Mouse (Mus musculus) intestine, embryonic 15.5 days (tissue): ENCODE measurements around the gene Hrk. TPM values are rescaled to one million over a fixed set of nuclear protein-coding genes. Genes with fewer than 3 reads are reported as not detected.

Source experiments
- ATAC-seq: fragments of 200-750 bp; cut with Nextera tagmentation; 2 replicates; pipeline ENCODE4 v1.8.0; 2017; ENCODE audit warnings: moderate TSS enrichment, moderate library complexity
- H3K27ac ChIP-seq: fragments of 300-500 bp; sonication (generic); 2 replicates; pipeline ENCODE4 v1.5.1; 2015; ENCODE audit warnings: mild to moderate bottlenecking, inconsistent platforms
- H3K27me3 ChIP-seq: fragments of 300-500 bp; sonication (generic); replicated peaks from 2 replicates; pipeline ENCODE4 v1.6.1; 2015; ENCODE audit warnings: inconsistent platforms
- H3K36me3 ChIP-seq: fragments of 300-500 bp; sonication (generic); 2 replicates; pipeline ENCODE4 v1.6.1; 2015; ENCODE audit warnings: inconsistent platforms
- H3K4me1 ChIP-seq: fragments of 300-500 bp; sonication (generic); replicated peaks from 2 replicates; pipeline ENCODE4 v1.6.1; 2015; ENCODE audit warnings: inconsistent platforms
- H3K4me2 ChIP-seq: fragments of 300-500 bp; sonication (generic); replicated peaks from 2 replicates; pipeline ENCODE4 v1.6.1; 2015; ENCODE audit warnings: mild to moderate bottlenecking, inconsistent platforms
- H3K4me3 ChIP-seq: fragments of 300-500 bp; sonication (generic); replicated peaks from 2 replicates; pipeline ENCODE4 v1.5.1; 2015; ENCODE audit warnings: inconsistent platforms
- H3K9ac ChIP-seq: fragments of 300-500 bp; sonication (generic); 2 replicates; pipeline ENCODE4 v1.6.1; 2015; ENCODE audit warnings: inconsistent platforms
- H3K9me3 ChIP-seq: fragments of 300-500 bp; sonication (generic); 2 replicates; pipeline ENCODE4 v1.6.1; 2016; ENCODE audit warnings: inconsistent platforms
- WGBS: fragments of 180-500 bp; shearing (Covaris S2); methylation state at CpG from one replicate; pipeline ENCODE4 v1.1.7; 2015; 5-methylcytosine and 5-hydroxymethylcytosine counted together
- polyA plus RNA-seq: library from polyadenylated mRNA; unstranded; fragments of >200 nt; fragmentation: Nextera tagmentation; extraction: Ambion mirVana; gene quantifications from 2 replicates; pipeline ENCODE4 v1.2.1, GENCODE M21; 2015

Gene Hrk
- polyA plus RNA-seq, result 0.11 and 0.25 TPM in 2 replicates

GRCm38 (mm10) chr5:118164581-118164980 lies at the start of gene Hrk:
TSS of gene Hrk (plus strand) at chr5:118164648.
- no peaks in the 10 kb centered on the region for H3K9me3 ChIP-seq
- H3K27me3 ChIP-seq, result peaks cover 53% of the 10 kb centered on the region
- H3K36me3 ChIP-seq, result no peaks in the 10 kb centered on the region
- H3K4me1 ChIP-seq, result peaks cover 6% of the 10 kb centered on the region
- 61% methylated on average over 12 of the region's 12 CpGs for WGBS
- no peak within 1 kb of the TSS for H3K9ac ChIP-seq
- no peak within 1 kb of the TSS for H3K4me3 ChIP-seq
- no peak within 1 kb of the TSS for H3K4me2 ChIP-seq
- no peak within 1 kb of the TSS for H3K27ac ChIP-seq
- ATAC-seq, result no peak

GRCm38 (mm10) chr5:118118351-118118750 lies 46.1 kb upstream of the Hrk start:
- Histone ChIP-seq H3K9ac (no peak overlapping the region), H3K27me3 (no peaks in the 10 kb centered on the region), H3K36me3 (no peaks in the 10 kb centered on the region), H3K4me2 (no peak overlapping the region), H3K27ac (no peak overlapping the region), H3K9me3 (no peaks in the 10 kb centered on the region), H3K4me3 (no peak overlapping the region), H3K4me1 (no peaks in the 10 kb centered on the region; the same call in 1 of the 2 replicates)
- WGBS, result 74% methylated on average over 3 of the region's 3 CpGs
- no peak for ATAC-seq

- H3K36me3 ChIP-seq, result no peaks in the 10 kb centered on the region
- H3K9ac ChIP-seq, result no peak overlapping the region
- no peaks in the 10 kb centered on the region for H3K9me3 ChIP-seq
- 0 out of 2 replicates have a peak overlapping the region, but pooled peaks have one; percentile 28 for H3K27ac ChIP-seq
- ATAC-seq, result no peak
- no peak overlapping the region for H3K4me2 ChIP-seq
- H3K27me3 ChIP-seq, result no peaks in the 10 kb centered on the region
- no peak overlapping the region for H3K4me3 ChIP-seq
- peaks cover 3% of the 10 kb centered on the region; the same call in 1 of the 2 replicates for H3K4me1 ChIP-seq
- 84% methylated on average over 5 of the region's 5 CpGs for WGBS
Measured at GRCm38 (mm10) chr5:118118922-118119321, 45.5 kb upstream of the Hrk start.

GRCm38 (mm10) chr5:118120670-118121069 lies 43.8 kb upstream of the Hrk start:
- no peak for ATAC-seq
- no peaks in the 10 kb centered on the region for H3K36me3 ChIP-seq
- no peaks in the 10 kb centered on the region for H3K27me3 ChIP-seq
- 43% methylated on average over 2 of the region's 2 CpGs for WGBS
- H3K4me1 ChIP-seq, result peaks cover 3% of the 10 kb centered on the region; the same call in 1 of the 2 replicates
- H3K27ac ChIP-seq, result no peak overlapping the region
- no peaks in the 10 kb centered on the region for H3K9me3 ChIP-seq
- no peak overlapping the region for H3K4me3 ChIP-seq
- H3K9ac ChIP-seq, result no peak overlapping the region
- no peak overlapping the region for H3K4me2 ChIP-seq

GRCm38 (mm10) chr5:118121928-118122327 lies 42.5 kb upstream of the Hrk start:
- Histone ChIP-seq H3K9me3 (no peaks in the 10 kb centered on the region), H3K27ac (no peak overlapping the region), H3K36me3 (no peaks in the 10 kb centered on the region), H3K9ac (no peak overlapping the region), H3K4me1 (peaks cover 3% of the 10 kb centered on the region; the same call in 1 of the 2 replicates), H3K27me3 (no peaks in the 10 kb centered on the region), H3K4me2 (no peak overlapping the region), H3K4me3 (no peak overlapping the region)
- no peak for ATAC-seq
- 79% methylated on average over 4 of the region's 4 CpGs for WGBS

- no peak overlapping the region for H3K4me2 ChIP-seq
- peaks cover 3% of the 10 kb centered on the region; the same call in 1 of the 2 replicates for H3K4me1 ChIP-seq
- ATAC-seq, result no peak
- H3K9ac ChIP-seq, result no peak overlapping the region
- no peaks in the 10 kb centered on the region for H3K27me3 ChIP-seq
- 45% methylated on average over 10 of the region's 10 CpGs for WGBS
- H3K36me3 ChIP-seq, result peaks cover 4% of the 10 kb centered on the region; the same call in 1 of the 2 replicates
- no peak overlapping the region for H3K4me3 ChIP-seq
- no peaks in the 10 kb centered on the region for H3K9me3 ChIP-seq
- H3K27ac ChIP-seq, result 0 out of 2 replicates have a peak overlapping the region, but pooled peaks have one; percentile 9
Measured at GRCm38 (mm10) chr5:118123096-118123495, 41.4 kb upstream of the Hrk start.

- H3K4me1 ChIP-seq, result peaks cover 3% of the 10 kb centered on the region; the same call in 1 of the 2 replicates
- no peak overlapping the region for H3K27ac ChIP-seq
- no peaks in the 10 kb centered on the region for H3K27me3 ChIP-seq
- 88% methylated on average over 4 of the region's 4 CpGs for WGBS
- peaks cover 10% of the 10 kb centered on the region; the same call in 1 of the 2 replicates for H3K36me3 ChIP-seq
- no peak overlapping the region for H3K4me3 ChIP-seq
- H3K4me2 ChIP-seq, result no peak overlapping the region
- no peaks in the 10 kb centered on the region for H3K9me3 ChIP-seq
- ATAC-seq, result no peak
- no peak overlapping the region for H3K9ac ChIP-seq
Measured at GRCm38 (mm10) chr5:118126671-118127070, 37.8 kb upstream of the Hrk start.

- Histone ChIP-seq H3K27ac (no peak overlapping the region), H3K27me3 (no peaks in the 10 kb centered on the region), H3K36me3 (peaks cover 10% of the 10 kb centered on the region; the same call in 1 of the 2 replicates), H3K4me1 (peaks cover 3% of the 10 kb centered on the region; the same call in 1 of the 2 replicates), H3K9me3 (no peaks in the 10 kb centered on the region), H3K9ac (no peak overlapping the region), H3K4me2 (no peak overlapping the region), H3K4me3 (no peak overlapping the region)
- ATAC-seq, result no peak
- 40% methylated on average over 6 of the region's 6 CpGs for WGBS
Measured at GRCm38 (mm10) chr5:118128208-118128607, 36.2 kb upstream of the Hrk start.

GRCm38 (mm10) chr5:118128651-118129050 lies 35.8 kb upstream of the Hrk start:
- H3K27ac ChIP-seq, result no peak overlapping the region
- peaks cover 10% of the 10 kb centered on the region; the same call in 1 of the 2 replicates for H3K36me3 ChIP-seq
- H3K4me1 ChIP-seq, result 0 out of 2 replicates have a peak, but pooled peaks cover 1% of the 10 kb centered on the region
- no peak overlapping the region for H3K4me3 ChIP-seq
- H3K9ac ChIP-seq, result no peak overlapping the region
- 78% methylated on average over 9 of the region's 9 CpGs for WGBS
- no peaks in the 10 kb centered on the region for H3K27me3 ChIP-seq
- no peak overlapping the region for H3K4me2 ChIP-seq
- H3K9me3 ChIP-seq, result no peaks in the 10 kb centered on the region
- ATAC-seq, result no peak

- H3K36me3 ChIP-seq, result peaks cover 9% of the 10 kb centered on the region; the same call in 1 of the 2 replicates
- H3K27me3 ChIP-seq, result no peaks in the 10 kb centered on the region
- no peak overlapping the region for H3K4me2 ChIP-seq
- H3K9ac ChIP-seq, result no peak overlapping the region
- no peak overlapping the region for H3K4me3 ChIP-seq
- WGBS, result 83% methylated on average over 5 of the region's 5 CpGs
- no peaks in the 10 kb centered on the region for H3K9me3 ChIP-seq
- no peaks in the 10 kb centered on the region for H3K4me1 ChIP-seq
- no peak for ATAC-seq
- H3K27ac ChIP-seq, result no peak overlapping the region
Measured at GRCm38 (mm10) chr5:118136391-118136790, 28.1 kb upstream of the Hrk start.

- 91% methylated on average over 8 of the region's 8 CpGs for WGBS
- peaks cover 16% of the 10 kb centered on the region for H3K36me3 ChIP-seq
- H3K9me3 ChIP-seq, result no peaks in the 10 kb centered on the region
- no peaks in the 10 kb centered on the region for H3K27me3 ChIP-seq
- no peak overlapping the region for H3K27ac ChIP-seq
- no peak for ATAC-seq
- no peak overlapping the region for H3K4me2 ChIP-seq
- no peak overlapping the region for H3K9ac ChIP-seq
- no peak overlapping the region for H3K4me3 ChIP-seq
- 0 out of 2 replicates have a peak, but pooled peaks cover 4% of the 10 kb centered on the region for H3K4me1 ChIP-seq
Measured at GRCm38 (mm10) chr5:118139630-118140029, 24.8 kb upstream of the Hrk start.

GRCm38 (mm10) chr5:118142471-118142870 lies 22.0 kb upstream of the Hrk start:
- H3K9me3 ChIP-seq, result no peaks in the 10 kb centered on the region
- no peak for ATAC-seq
- no peak overlapping the region for H3K9ac ChIP-seq
- H3K4me3 ChIP-seq, result no peak overlapping the region
- no peaks in the 10 kb centered on the region for H3K27me3 ChIP-seq
- H3K4me1 ChIP-seq, result 0 out of 2 replicates have a peak, but pooled peaks cover 4% of the 10 kb centered on the region
- peaks cover 16% of the 10 kb centered on the region for H3K36me3 ChIP-seq
- H3K4me2 ChIP-seq, result no peak overlapping the region
- no peak overlapping the region for H3K27ac ChIP-seq
- 85% methylated on average over 8 of the region's 8 CpGs for WGBS
